Mouse (Mus musculus) gastrocnemius, adult 8-10 months (tissue): ENCODE data around the gene Acot3. TPM values are rescaled to one million over a fixed set of nuclear protein-coding genes. Genes with fewer than 3 reads are reported as not detected.
A peak's percentile ranks its signal among the peaks of the same experiment; 100 is the strongest.

Experiments
- DNase-seq, 2 experiments: peaks; one replicate each; pipeline ENCODE4 v3.0.0; 2022; ENCODE audit warnings: low spot score in 2 of 2
- total RNA-seq, 4 experiments: library from RNA; stranded (reverse); gene quantifications; 2 replicates each; pipeline ENCODE4 v1.2.4; 2022

The Acot3 gene
- total RNA-seq, 4 experiments from 2014 or later, result not detected

DNA sequence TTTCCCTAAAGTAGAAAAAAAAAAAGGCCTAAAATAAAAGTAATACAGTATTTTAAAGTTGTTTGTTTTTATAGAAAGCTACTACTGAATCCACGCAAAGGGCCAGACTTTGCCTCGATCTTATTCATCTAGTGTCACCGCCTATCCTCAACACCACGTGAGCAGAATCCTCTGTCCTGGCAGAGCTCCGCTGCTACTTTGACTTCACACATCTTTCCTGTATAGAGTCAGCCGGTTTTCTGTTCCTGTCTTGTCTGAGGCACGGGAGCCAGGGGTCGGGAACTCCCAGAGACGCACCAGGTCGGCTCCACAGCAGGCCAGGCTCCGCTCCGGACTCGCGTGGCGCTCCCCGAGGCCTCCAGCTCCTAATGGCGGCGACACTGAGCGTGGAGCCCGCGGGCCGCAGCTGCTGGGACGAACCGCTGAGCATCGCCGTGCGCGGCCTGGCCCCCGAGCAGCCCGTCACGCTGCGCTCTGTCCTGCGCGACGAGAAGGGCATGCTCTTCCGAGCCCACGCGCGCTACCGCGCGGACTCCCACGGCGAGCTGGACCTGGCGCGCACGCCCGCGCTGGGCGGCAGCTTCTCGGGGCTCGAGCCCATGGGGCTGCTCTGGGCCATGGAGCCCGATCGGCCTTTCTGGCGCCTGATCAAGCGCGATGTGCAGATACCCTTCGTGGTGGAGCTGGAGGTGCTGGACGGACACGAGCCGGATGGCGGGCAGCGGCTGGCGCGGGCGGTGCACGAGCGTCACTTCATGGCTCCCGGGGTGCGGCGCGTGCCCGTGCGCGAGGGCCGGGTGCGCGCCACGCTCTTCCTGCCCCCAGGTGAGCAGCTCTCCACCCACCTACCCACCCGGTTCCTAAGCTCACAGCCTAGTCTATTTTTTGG, 48.9 kb downstream of the Acot3 start, which contains the start of gene Acot6:
TSS of gene Acot6 (plus strand) at position 51 of the 889 bp plus-strand sequence.
- DNase-seq, result peak; percentile 7 to 9

DNA sequence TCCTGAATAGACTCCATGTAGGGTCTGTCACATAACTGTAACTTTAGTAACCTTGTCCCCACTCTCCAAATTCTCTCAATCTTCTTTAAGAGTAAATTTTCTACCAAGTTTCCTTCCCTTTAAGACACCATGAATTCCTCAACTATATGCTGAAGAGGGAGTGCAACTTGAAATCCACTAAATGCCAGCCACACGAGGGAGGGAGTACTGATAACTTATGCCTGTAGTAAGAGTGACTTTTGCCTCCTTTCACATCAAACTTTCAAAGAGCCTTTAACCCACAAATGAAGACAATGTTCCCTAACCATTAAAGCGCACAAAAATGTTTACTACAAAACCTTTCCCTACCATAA, 49.5 kb downstream of the Acot3 start:
- DNase-seq, result no peak

- DNase-seq, result no peak
These were observed 55.1 kb downstream of the Acot3 start for GRCm38 (mm10) chr12:84107012-84107411.

GRCm38 (mm10) chr12:84107692-84108091, 55.7 kb downstream of the Acot3 start:
- no peak for DNase-seq

DNA sequence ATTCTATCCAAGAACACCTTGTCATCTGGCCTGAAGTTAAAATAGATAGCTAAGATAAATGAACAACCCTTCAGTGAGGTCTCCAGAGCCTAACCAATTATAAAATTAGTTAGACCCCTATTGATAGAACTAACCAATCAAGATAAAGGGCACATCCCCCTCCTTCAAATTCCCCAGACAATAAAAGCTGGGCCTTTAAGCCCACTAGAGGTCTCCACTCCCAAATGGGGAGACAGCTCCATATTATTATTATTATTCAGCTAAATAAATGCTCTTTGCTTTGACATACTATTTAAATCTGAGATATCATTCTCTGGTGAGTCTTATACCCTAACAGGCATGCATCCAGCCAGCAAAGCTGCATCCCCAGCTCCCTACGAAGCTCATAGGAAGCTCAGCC, 58.0 kb downstream of the Acot3 start:
- DNase-seq, result no peak

Other genes starting within 250 kb of the Acot3 start
- gene Numb, start 130.2 kb upstream of the Acot3 start, total RNA-seq, result 10 to 100 TPM; 14.0 to 18.2 (median 16.4) TPM
- 1 to 10 TPM; 2.8 to 4.0 (median 3.3) TPM for gene Riox1, start 101.5 kb upstream of the Acot3 start, total RNA-seq
- gene Heatr4, start 67.3 kb upstream of the Acot3 start, total RNA-seq, result not detected
- 10 to 100 TPM; 14.9 to 20.7 (median 17.2) TPM for gene Acot2, start 64.3 kb upstream of the Acot3 start, total RNA-seq
- gene Acot1, start 42.7 kb upstream of the Acot3 start, total RNA-seq, result 1 to 10 TPM; 2.5 to 5.3 (median 3.4) TPM
- under 1 TPM in 3 of 4 experiments, not detected in 1; 0.07 to 0.16 (median 0.16) TPM for gene Acot4, start 13.8 kb upstream of the Acot3 start, total RNA-seq
- gene Gm49366, start 13.2 kb upstream of the Acot3 start, total RNA-seq, result not detected
- under 1 TPM in 2 of 4 experiments, not detected in 2; 0.22 TPM for gene Acot5, start 17.2 kb downstream of the Acot3 start, total RNA-seq
- 1 to 10 TPM; 1.9 to 3.2 (median 2.3) TPM for gene Acot6, start 48.5 kb downstream of the Acot3 start, total RNA-seq
- gene Dnal1, start 62.2 kb downstream of the Acot3 start, total RNA-seq, result 1 to 10 TPM; 6.0 to 8.3 (median 6.9) TPM
- under 1 TPM in 3 of 4 experiments, not detected in 1; 0.10 to 0.17 (median 0.16) TPM for gene Pnma1, start 96.3 kb downstream of the Acot3 start, total RNA-seq
- 1 to 10 TPM; 5.7 to 9.1 (median 7.4) TPM for gene Elmsan1, start 166.7 kb downstream of the Acot3 start, total RNA-seq
- gene Ptgr2, start 233.1 kb downstream of the Acot3 start, total RNA-seq, result 10 to 100 TPM; 63.8 to 69.8 (median 65.0) TPM